Mouse (Mus musculus): ENCODE data around the gene Gm49486. TPM values are rescaled to one million over a fixed set of nuclear protein-coding genes. Genes with fewer than 3 reads are reported as not detected.

Gene Gm49486
- polyA plus RNA-seq, 1 experiment, result 0.05 TPM

DNA sequence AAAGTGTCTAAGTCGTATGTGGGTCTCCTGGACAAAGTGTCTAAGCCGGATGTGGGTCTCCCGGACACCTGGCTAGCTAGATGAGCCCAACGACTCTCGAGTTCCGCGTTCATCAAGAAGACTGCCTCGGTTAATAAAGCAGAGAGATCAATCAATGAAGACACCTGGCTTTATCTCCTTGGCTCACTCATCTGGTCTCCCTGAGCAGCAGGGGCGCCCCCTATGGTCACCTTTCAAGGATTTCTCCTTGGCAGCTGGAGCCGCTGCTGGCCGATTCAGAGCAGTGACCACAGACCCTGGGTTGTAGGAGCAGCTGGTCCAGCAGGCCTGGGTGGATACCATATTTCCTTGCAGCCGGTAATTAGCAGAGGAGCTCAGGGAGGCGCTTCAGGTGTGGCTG lies 33.2 kb downstream of the Gm49486 start:
- Histone ChIP-seq H3K4me2 (ENCODE audit: low read depth) (peak overlapping the region; percentile 27), H3ac (ENCODE audit: control insufficient read depth, insufficient read length) (no peak overlapping the region), H3K36me3 (ENCODE audit: control insufficient read depth, insufficient read depth) (no peaks in the 10 kb centered on the region), H3K4me3 (no peak overlapping the region), H3K27me3 (ENCODE audit: control insufficient read depth, insufficient read depth, insufficient read length) (peaks cover 45% of the 10 kb centered on the region), H3K79me2 (ENCODE audit: control insufficient read depth, insufficient read depth) (no peaks in the 10 kb centered on the region)
- TF ChIP-seq MYOG (IDR thresholded peaks at IDR 0.05; ENCODE audit: control insufficient read depth in 1 of 3, insufficient read depth in 1 of 3, insufficient read length in 2 of 3, low read depth in 2 of 3), result peak in 2 of 3 experiments; percentile 18 to 65
- no peak for TF ChIP-seq REST (IDR thresholded peaks at IDR 0.05; ENCODE audit: insufficient read depth, insufficient read length)
- peak in 1 of 3 experiments; percentile 57 for TF ChIP-seq MYOD1 (IDR thresholded peaks at IDR 0.05; ENCODE audit: control insufficient read depth in 1 of 3, insufficient read length in 2 of 3, low read depth in 2 of 3)

DNA sequence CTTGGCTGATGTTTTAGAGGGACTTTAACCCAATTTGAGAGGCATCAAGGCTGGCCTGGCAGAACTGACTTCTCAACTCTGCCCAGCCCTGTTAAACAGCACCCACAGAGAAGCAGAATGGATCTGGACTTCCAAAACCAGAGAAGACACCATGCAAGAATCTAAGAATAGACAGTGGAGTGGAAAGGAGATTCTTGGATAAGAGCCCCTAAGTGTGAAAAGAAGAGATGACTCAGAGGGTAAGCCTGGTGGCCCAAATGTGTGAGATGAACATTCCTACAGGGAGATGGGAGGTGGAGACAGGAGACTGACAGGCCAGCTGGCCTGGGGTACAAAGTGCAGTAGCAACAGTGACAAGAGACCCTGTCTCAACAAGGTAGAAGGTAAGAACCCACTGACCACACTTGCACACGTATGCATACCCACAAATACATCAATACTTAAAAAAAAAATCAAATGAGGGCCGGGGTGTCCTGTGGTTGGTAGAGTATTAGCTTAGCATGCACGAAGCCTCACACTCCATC lies 33.7 kb downstream of the Gm49486 start:
- Histone ChIP-seq H3ac (ENCODE audit: control insufficient read depth, insufficient read length) (no peak overlapping the region), H3K4me2 (ENCODE audit: low read depth) (no peak overlapping the region), H3K36me3 (ENCODE audit: control insufficient read depth, insufficient read depth) (no peaks in the 10 kb centered on the region), H3K4me3 (no peak overlapping the region), H3K79me2 (ENCODE audit: control insufficient read depth, insufficient read depth) (no peaks in the 10 kb centered on the region), H3K27me3 (ENCODE audit: control insufficient read depth, insufficient read depth, insufficient read length) (peaks cover 48% of the 10 kb centered on the region)
- TF ChIP-seq MYOG (IDR thresholded peaks at IDR 0.05; ENCODE audit: control insufficient read depth in 1 of 3, insufficient read depth in 1 of 3, insufficient read length in 2 of 3, low read depth in 2 of 3) (no peak), POLR2AphosphoS2 (IDR thresholded peaks at IDR 0.05; ENCODE audit: insufficient read length, low read depth) (no peak), MYOD1 (IDR thresholded peaks at IDR 0.05; ENCODE audit: control insufficient read depth in 1 of 3, insufficient read length in 2 of 3, low read depth in 2 of 3) (peak in 2 of 3 experiments; percentile 29 to 83), MAX (IDR thresholded peaks at IDR 0.05; ENCODE audit: low read depth) (no peak), SRF (IDR thresholded peaks at IDR 0.05; ENCODE audit: control insufficient read depth, insufficient read length, low read depth) (no peak), TCF3 (IDR thresholded peaks at IDR 0.05; ENCODE audit: insufficient read length, low read depth) (no peak), E2F4 (IDR thresholded peaks at IDR 0.05; ENCODE audit: insufficient read depth) (no peak), TCF12 (IDR thresholded peaks at IDR 0.05; ENCODE audit: insufficient read depth, poor library complexity, severe bottlenecking) (no peak), POLR2A (IDR thresholded peaks at IDR 0.05; ENCODE audit: insufficient read length, low read depth) (no peak)

DNA sequence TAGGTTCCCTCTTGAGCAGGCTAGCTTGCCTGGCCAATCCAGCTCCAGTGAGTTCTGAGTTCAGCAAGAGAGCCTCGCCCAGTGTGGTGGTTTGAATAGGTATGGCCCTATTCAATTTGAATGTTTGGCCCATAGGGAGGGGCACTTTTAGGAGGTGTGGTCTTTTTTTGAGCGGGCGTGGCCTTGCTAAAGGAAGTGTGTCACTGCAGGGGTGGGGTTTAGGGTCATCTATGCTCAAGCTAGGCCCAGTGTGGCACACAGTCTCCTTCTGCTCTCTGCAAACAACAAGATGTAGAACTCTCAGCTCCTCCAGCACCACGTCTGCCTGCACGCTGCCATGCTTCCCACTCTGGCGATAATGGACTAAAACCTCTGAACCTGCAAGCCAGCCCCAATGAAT lies 34.5 kb downstream of the Gm49486 start:
- H3K4me2 ChIP-seq (ENCODE audit: low read depth), result no peak overlapping the region
- no peak overlapping the region for H3ac ChIP-seq (ENCODE audit: control insufficient read depth, insufficient read length)
- no peaks in the 10 kb centered on the region for H3K79me2 ChIP-seq (ENCODE audit: control insufficient read depth, insufficient read depth)
- H3K27me3 ChIP-seq (ENCODE audit: control insufficient read depth, insufficient read depth, insufficient read length), result peaks cover 57% of the 10 kb centered on the region
- TF ChIP-seq TCF3 (IDR thresholded peaks at IDR 0.05; ENCODE audit: insufficient read length, low read depth), result no peak
- no peak for TF ChIP-seq MYOD1 (IDR thresholded peaks at IDR 0.05; ENCODE audit: control insufficient read depth in 1 of 3, insufficient read length in 2 of 3, low read depth in 2 of 3)
- no peak for TF ChIP-seq MAX (IDR thresholded peaks at IDR 0.05; ENCODE audit: low read depth)
- no peak for TF ChIP-seq TCF12 (IDR thresholded peaks at IDR 0.05; ENCODE audit: insufficient read depth, poor library complexity, severe bottlenecking)
- no peak for TF ChIP-seq SRF (IDR thresholded peaks at IDR 0.05; ENCODE audit: control insufficient read depth, insufficient read length, low read depth)
- TF ChIP-seq USF1 (IDR thresholded peaks at IDR 0.05; ENCODE audit: low read depth), result no peak
- TF ChIP-seq POLR2AphosphoS2 (IDR thresholded peaks at IDR 0.05; ENCODE audit: insufficient read length, low read depth), result no peak
- TF ChIP-seq CEBPB (IDR thresholded peaks at IDR 0.05; ENCODE audit: insufficient read depth, poor library complexity, severe bottlenecking), result no peak
- TF ChIP-seq REST (IDR thresholded peaks at IDR 0.05; ENCODE audit: insufficient read depth, insufficient read length), result no peak
- no peak for TF ChIP-seq E2F4 (IDR thresholded peaks at IDR 0.05; ENCODE audit: insufficient read depth)
- H3K36me3 ChIP-seq (ENCODE audit: control insufficient read depth, insufficient read depth), result no peaks in the 10 kb centered on the region
- no peak overlapping the region for H3K4me3 ChIP-seq

DNA sequence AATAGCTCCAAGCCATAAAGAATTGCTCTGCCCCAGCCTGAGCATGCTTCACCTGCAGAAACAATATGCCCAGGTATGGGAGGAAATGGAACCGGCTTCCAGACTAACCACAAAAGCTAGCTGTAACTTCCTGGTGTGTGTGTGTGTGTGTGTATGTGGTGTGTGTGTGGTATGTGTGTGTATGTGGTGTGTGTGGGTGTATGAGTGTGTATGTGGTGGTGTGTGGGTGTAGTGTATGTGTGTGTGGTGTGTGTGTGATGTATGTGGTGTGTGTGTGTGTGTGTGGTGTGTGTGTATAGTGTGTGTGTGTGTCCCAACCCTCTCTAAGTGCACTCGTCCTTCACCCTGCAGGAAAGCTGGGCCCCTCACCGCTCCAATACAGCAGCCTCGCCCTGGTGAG lies 36.2 kb downstream of the Gm49486 start:
- Histone ChIP-seq H3K4me3 (no peak overlapping the region), H3K27me3 (ENCODE audit: control insufficient read depth, insufficient read depth, insufficient read length) (peaks cover 62% of the 10 kb centered on the region), H3K79me2 (ENCODE audit: control insufficient read depth, insufficient read depth) (no peaks in the 10 kb centered on the region), H3ac (ENCODE audit: control insufficient read depth, insufficient read length) (no peak overlapping the region), H3K4me2 (ENCODE audit: low read depth) (no peak overlapping the region), H3K36me3 (ENCODE audit: control insufficient read depth, insufficient read depth) (no peaks in the 10 kb centered on the region)
- TF ChIP-seq MYOG (IDR thresholded peaks at IDR 0.05; ENCODE audit: control insufficient read depth in 1 of 3, insufficient read depth in 1 of 3, insufficient read length in 2 of 3, low read depth in 2 of 3) (no peak), SRF (IDR thresholded peaks at IDR 0.05; ENCODE audit: control insufficient read depth, insufficient read length, low read depth) (no peak), TCF12 (IDR thresholded peaks at IDR 0.05; ENCODE audit: insufficient read depth, poor library complexity, severe bottlenecking) (no peak), POLR2AphosphoS2 (IDR thresholded peaks at IDR 0.05; ENCODE audit: insufficient read length, low read depth) (no peak), TCF3 (IDR thresholded peaks at IDR 0.05; ENCODE audit: insufficient read length, low read depth) (no peak), REST (IDR thresholded peaks at IDR 0.05; ENCODE audit: insufficient read depth, insufficient read length) (no peak), MAX (IDR thresholded peaks at IDR 0.05; ENCODE audit: low read depth) (no peak), USF1 (IDR thresholded peaks at IDR 0.05; ENCODE audit: low read depth) (no peak), CEBPB (IDR thresholded peaks at IDR 0.05; ENCODE audit: insufficient read depth, poor library complexity, severe bottlenecking) (no peak), POLR2A (IDR thresholded peaks at IDR 0.05; ENCODE audit: insufficient read length, low read depth) (no peak), E2F4 (IDR thresholded peaks at IDR 0.05; ENCODE audit: insufficient read depth) (no peak), MYOD1 (IDR thresholded peaks at IDR 0.05; ENCODE audit: control insufficient read depth in 1 of 3, insufficient read length in 2 of 3, low read depth in 2 of 3) (no peak)

DNA sequence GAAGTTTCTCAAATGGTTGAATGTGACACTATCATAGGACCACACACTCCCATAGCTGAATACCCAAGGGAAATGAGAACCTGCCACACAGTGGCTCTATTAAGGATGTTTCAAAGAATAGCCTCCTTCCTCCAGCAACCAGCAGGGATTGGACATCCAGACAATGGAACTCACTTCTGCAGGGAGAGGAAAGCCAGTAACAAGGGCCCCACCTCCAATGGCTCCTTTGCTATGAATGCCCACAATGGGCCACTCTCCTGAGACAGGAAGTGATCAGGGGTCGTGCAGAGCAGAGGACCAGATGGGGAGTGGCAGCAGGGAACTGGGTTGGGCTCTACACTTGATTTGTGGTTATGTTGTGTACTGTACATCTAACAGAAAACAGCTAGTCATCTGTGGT lies 39.3 kb downstream of the Gm49486 start:
- H3K4me2 ChIP-seq (ENCODE audit: low read depth), result no peak overlapping the region
- no peak overlapping the region for H3K4me3 ChIP-seq
- peaks cover 63% of the 10 kb centered on the region for H3K27me3 ChIP-seq (ENCODE audit: control insufficient read depth, insufficient read depth, insufficient read length)
- H3K36me3 ChIP-seq (ENCODE audit: control insufficient read depth, insufficient read depth), result no peaks in the 10 kb centered on the region
- TF ChIP-seq POLR2A (IDR thresholded peaks at IDR 0.05; ENCODE audit: insufficient read length, low read depth) (no peak), MYOD1 (IDR thresholded peaks at IDR 0.05; ENCODE audit: control insufficient read depth in 1 of 3, insufficient read length in 2 of 3, low read depth in 2 of 3) (no peak), MAX (IDR thresholded peaks at IDR 0.05; ENCODE audit: low read depth) (no peak), POLR2AphosphoS2 (IDR thresholded peaks at IDR 0.05; ENCODE audit: insufficient read length, low read depth) (no peak), TCF12 (IDR thresholded peaks at IDR 0.05; ENCODE audit: insufficient read depth, poor library complexity, severe bottlenecking) (no peak), MYOG (IDR thresholded peaks at IDR 0.05; ENCODE audit: control insufficient read depth in 1 of 3, insufficient read depth in 1 of 3, insufficient read length in 2 of 3, low read depth in 2 of 3) (no peak), E2F4 (IDR thresholded peaks at IDR 0.05; ENCODE audit: insufficient read depth) (no peak), REST (IDR thresholded peaks at IDR 0.05; ENCODE audit: insufficient read depth, insufficient read length) (no peak), USF1 (IDR thresholded peaks at IDR 0.05; ENCODE audit: low read depth) (no peak)
- no peaks in the 10 kb centered on the region for H3K79me2 ChIP-seq (ENCODE audit: control insufficient read depth, insufficient read depth)
- H3ac ChIP-seq (ENCODE audit: control insufficient read depth, insufficient read length), result no peak overlapping the region
